In genomic region chr9:31130357-31131204, GRCm38 (mm10) we compare ENCODE assay signal across 8 mouse cellular contexts. TPM values are rescaled to one million over a fixed set of nuclear protein-coding genes. Genes with fewer than 3 reads are reported as not detected.
DNase-seq lines count a peak whose midpoint lies in the region; ATAC-seq and TF ChIP-seq lines count a peak whose summit lies in the region.

No protein-coding gene starts in this region.

- H3K4me2 ChIP-seq in embryonic facial prominence, embryonic 11.5 days (ENCODE audit: low read depth, low read length), result peak overlapping the region; percentile 85

- H3K9me3 ChIP-seq in embryonic facial prominence, embryonic 11.5 days (replicated peaks; ENCODE audit: control insufficient read depth, low read length), result no peaks in the 10 kb centered on the region
- H3K9me3 ChIP-seq in megakaryocyte, embryonic 14.5 days, result no peaks in the 10 kb centered on the region

- DNase-seq in spleen, adult 2 months (ENCODE audit: low read depth in 1 of 2, low spot score in 2 of 2), result peak in 1 of 2 experiments; percentile 8
- no peak for DNase-seq in spleen, postnatal 4 days (ENCODE audit: low spot score in 2 of 2)
- peak; percentile 34 for DNase-seq in embryonic facial prominence, embryonic 11.5 days (ENCODE audit: low spot score)
- DNase-seq in induced T-regulatory cell, adult 2 months (ENCODE audit: low read depth), result peak; percentile 59
- DNase-seq in layer of hippocampus, adult 8-10 months (ENCODE audit: low spot score in 2 of 2), result no peak
- DNase-seq in gastrocnemius, postnatal 25 days, result no peak
- DNase-seq in urinary bladder, postnatal 25 days (ENCODE audit: low spot score), result no peak

- H3K4me1 ChIP-seq in spleen, adult 2 months (ENCODE audit: control insufficient read depth, insufficient read depth, insufficient read length), result peaks cover 9% of the 10 kb centered on the region
- peaks cover 4% of the 10 kb centered on the region; the same call in 1 of the 2 replicates for H3K4me1 ChIP-seq in embryonic facial prominence, embryonic 11.5 days (ENCODE audit: control insufficient read depth, insufficient read depth, low read length)
- H3K4me1 ChIP-seq in megakaryocyte, embryonic 14.5 days, result peaks cover 63% of the 10 kb centered on the region

- 0 out of 2 replicates have a peak, but pooled peaks cover 2% of the 10 kb centered on the region for H3K27me3 ChIP-seq in spleen, adult 2 months (ENCODE audit: control insufficient read depth, insufficient read depth, low read length)
- H3K27me3 ChIP-seq in embryonic facial prominence, embryonic 11.5 days (ENCODE audit: control insufficient read depth, insufficient read depth, low read length), result peaks cover 40% of the 10 kb centered on the region
- peaks cover 93% of the 10 kb centered on the region for H3K27me3 ChIP-seq in megakaryocyte, embryonic 14.5 days (replicated peaks)

- TF ChIP-seq POLR2A in spleen, adult 2 months (IDR thresholded peaks at IDR 0.05; ENCODE audit: low read depth, low read length), result no peak

- peak overlapping the region; percentile 41 for H3K9ac ChIP-seq in embryonic facial prominence, embryonic 11.5 days (replicated peaks; ENCODE audit: low read length)

- no peaks in the 10 kb centered on the region for H3K36me3 ChIP-seq in spleen, adult 2 months (ENCODE audit: control insufficient read depth, insufficient read depth, low read length)
- no peaks in the 10 kb centered on the region for H3K36me3 ChIP-seq in embryonic facial prominence, embryonic 11.5 days (replicated peaks; ENCODE audit: control insufficient read depth, insufficient read depth, low read depth, low read length)
- no peaks in the 10 kb centered on the region for H3K36me3 ChIP-seq in megakaryocyte, embryonic 14.5 days (replicated peaks; ENCODE audit: low read length)

- WGBS in spleen, adult 2 months, result 1% methylated on average over 26 of the region's 26 CpGs
- WGBS in embryonic facial prominence, embryonic 11.5 days, result 14% methylated on average over 26 of the region's 26 CpGs

- no peak for ATAC-seq in embryonic facial prominence, embryonic 11.5 days (replicated peaks; ENCODE audit: insufficient number of reproducible peaks, low FRiP score, low TSS enrichment, low read depth)

- H3K4me3 ChIP-seq in spleen, adult 2 months (ENCODE audit: extremely low read depth, insufficient read depth, insufficient read length), result peak overlapping the region; percentile 60
- H3K4me3 ChIP-seq in embryonic facial prominence, embryonic 11.5 days (ENCODE audit: low read depth, low read length), result peak overlapping the region; percentile 45
- H3K4me3 ChIP-seq in megakaryocyte, embryonic 14.5 days (replicated peaks), result peak overlapping the region; percentile 91

- no peak for TF ChIP-seq CTCF in spleen, adult 2 months (IDR thresholded peaks at IDR 0.05; ENCODE audit: extremely low read depth, insufficient read depth, insufficient read length, insufficient replicate concordance)

- H3K27ac ChIP-seq in spleen, adult 2 months (ENCODE audit: insufficient read depth, low read length), result peak overlapping the region; percentile 56
- no peak overlapping the region for H3K27ac ChIP-seq in embryonic facial prominence, embryonic 11.5 days (replicated peaks; ENCODE audit: low read depth, low read length)

RNA-seq across cellular contexts. Expression of gene St14, which starts 1.1 kb away (rescaled TPM):
- polyA plus RNA-seq in spleen, adult 2 months (2012; rRNA removed), result 12.9 and 15.9 TPM in 2 replicates
- polyA plus RNA-seq in embryonic facial prominence, embryonic 11.5 days (2014; fragmentation: Nextera tagmentation; extraction: Ambion mirVana), result 6.4 and 7.4 TPM in 2 replicates
- polyA plus RNA-seq in megakaryocyte, embryonic 14.5 days (2012; ENCODE audit: insufficient read depth, low replicate concordance), result 2.6 TPM in 1 of 2 replicates, not detected in the other
- total RNA-seq in layer of hippocampus, adult 8-10 months (2022), result 10 to 100 TPM in 1 of 4 experiments, 1 to 10 TPM in 1, under 1 TPM in 2; 0.70 to 14.8 (median 5.4) TPM
- total RNA-seq in gastrocnemius, postnatal 25 days (2021), result under 1 TPM; 0.20 to 0.27 TPM

Comparison
In these comparisons a context has a peak if more than half of its experiments do, and no peak if none do; other contexts are left out.
1. DNase-seq: peak in embryonic facial prominence, embryonic 11.5 days (single experiment) and induced T-regulatory cell, adult 2 months (single experiment); none in spleen, postnatal 4 days (0 of 2), layer of hippocampus, adult 8-10 months (0 of 2), gastrocnemius, postnatal 25 days (single experiment) and urinary bladder, postnatal 25 days (single experiment).
2. Peak in every context shown above with its lines, with median percentiles within 50 percentile points of each other: H3K4me3 ChIP-seq.